Mouse (Mus musculus): ENCODE measurements at regions not wholly inside any gene's neighbourhood (a gene's known extent, or its start where the extent isn't known, plus 50 kb on each side); places are given as distances from the start of the nearest gene placed in this dataset.

DNA sequence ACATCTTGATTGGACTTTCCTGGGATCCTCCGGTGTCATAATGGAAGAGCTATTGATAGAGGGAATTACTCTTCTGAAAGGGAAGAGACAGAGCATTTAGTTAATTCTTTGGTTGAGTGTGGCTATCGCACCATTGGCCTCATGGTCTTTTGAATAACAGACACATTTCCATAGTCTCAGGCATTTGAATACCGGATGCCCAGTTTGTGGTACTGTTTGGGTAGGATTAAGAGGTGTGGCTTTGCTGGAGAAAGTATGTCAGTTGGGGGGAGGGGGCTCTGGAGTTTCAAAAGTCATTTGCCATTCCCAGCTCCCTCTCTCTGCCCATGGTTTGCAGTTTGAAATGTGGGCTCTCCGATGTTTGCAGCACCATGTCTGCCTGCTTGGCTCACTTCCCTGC, 139.4 kb upstream of the Smim15 start:
- no peak for DNase-seq (ENCODE audit: low spot score in 2 of 2)

DNA sequence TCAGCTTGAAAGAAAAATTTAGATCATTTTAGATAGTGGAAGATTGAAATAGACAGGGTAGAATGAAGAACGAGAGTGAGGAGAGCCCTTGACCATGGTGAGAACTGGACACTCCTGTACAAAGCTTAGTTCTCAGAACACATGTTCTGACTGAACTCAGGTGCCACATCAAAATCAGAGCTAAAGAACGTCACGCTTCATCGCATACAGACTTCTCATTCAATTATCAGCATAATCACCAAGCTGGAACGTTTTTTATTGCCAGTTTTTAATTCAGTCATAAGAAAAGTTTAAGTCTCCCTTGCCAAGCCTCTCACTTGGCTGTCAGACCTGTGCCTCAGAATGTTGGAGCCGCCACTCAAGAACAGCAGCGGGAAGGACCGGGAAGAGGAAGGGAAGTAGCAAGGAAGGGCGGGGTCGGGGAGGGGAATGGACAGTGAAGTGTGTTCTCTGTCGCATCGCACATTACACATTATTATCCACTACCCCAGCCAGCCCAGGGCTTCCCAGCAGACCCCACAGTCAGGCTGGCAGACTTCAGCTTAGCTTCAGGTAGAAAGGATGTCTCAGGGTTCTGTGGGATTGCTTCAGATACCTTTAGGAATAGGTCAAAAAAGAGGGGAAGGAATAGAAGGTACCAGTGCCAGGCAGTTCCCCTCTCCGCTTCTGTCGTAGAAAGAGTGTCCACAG, 140.1 kb upstream of the Smim15 start:
- DNase-seq (ENCODE audit: low spot score in 2 of 2): no peak

DNA sequence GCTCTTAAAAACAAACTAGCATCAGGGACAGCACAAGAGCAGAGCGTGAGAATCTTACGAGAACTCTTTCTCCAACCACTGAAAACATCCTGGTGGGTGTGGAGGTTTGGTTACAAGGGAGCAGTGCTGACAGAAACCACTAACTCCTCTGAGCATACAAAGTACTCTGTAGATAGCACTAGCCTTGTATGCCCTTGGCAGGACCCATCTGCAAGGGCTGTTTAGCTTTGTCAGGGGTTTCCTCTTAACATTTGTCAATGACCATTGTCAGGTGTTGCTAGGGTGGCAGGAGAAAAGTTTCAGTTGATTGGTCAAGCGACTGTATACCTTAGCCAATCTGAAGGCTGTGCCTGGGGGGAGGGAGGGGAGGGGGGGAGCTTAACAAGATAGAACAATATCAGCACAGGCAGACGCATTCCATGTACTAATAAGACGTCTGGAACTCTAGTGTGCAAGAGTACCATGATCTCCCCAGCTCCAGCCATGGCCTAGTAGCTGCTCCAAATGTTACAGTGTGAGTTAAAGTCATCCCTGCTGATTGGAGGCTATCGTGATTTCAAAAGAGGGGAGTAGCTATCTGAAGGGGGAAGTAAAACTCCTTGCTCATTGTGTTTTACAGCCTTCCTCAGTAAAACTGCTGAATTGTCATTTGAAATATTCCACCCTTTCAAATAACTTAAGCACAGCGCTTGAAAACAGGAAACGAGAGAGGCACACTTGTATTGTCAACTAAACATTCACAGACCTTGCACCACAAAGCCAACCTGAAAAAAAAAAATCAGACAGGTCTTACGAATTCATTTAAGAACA, 140.9 kb upstream of the Smim15 start:
- no peak for DNase-seq (ENCODE audit: low spot score in 2 of 2)

DNA sequence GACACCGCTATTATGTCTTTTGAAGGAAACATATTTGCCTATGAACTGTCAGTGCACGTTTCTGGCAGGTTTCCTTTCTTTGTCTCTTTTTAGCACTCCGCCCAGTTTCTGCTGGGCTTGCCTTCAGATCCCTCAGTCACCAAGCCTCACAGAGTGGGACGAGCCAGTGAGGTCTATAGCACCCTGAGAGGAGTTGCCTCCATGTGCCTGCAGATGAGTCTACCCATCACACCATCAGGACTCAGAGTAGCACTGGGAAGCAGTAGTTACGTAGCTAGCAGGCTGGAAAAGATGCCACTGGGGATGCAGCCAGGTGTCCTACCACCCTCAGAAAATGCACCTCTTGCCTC, 141.5 kb upstream of the Smim15 start:
- no peak for DNase-seq (ENCODE audit: low spot score in 2 of 2)

DNA sequence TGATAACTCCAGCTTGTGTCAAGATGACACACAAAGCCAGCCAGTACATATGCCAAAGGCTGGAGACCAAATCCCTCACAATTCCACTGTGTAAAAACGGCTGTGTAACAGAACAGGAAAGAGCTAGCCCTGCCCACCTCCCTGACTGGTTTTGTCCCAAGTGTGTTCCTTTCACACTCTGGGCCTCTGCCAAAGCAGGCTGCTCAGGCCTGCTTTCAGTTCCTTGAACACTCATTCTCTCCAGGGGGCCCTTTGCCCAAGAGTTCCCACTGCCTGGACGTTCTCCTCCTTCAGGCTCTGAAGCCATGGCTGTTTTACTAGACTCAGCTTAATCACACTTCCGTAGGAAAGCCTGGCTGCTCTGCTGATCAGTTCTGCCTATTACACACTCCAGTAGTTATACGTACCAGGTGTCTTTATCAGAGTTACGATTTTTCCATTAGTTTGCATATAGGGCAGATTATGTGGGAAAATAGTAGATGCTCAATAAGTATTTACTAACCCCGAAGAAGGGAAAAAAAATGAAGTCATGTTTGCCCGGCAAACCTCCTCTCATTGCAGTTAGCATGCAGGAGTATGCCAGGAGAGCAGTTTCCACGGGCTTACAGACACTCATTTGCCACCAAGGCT, 144.5 kb upstream of the Smim15 start:
- DNase-seq (ENCODE audit: low spot score in 2 of 2): no peak

DNA sequence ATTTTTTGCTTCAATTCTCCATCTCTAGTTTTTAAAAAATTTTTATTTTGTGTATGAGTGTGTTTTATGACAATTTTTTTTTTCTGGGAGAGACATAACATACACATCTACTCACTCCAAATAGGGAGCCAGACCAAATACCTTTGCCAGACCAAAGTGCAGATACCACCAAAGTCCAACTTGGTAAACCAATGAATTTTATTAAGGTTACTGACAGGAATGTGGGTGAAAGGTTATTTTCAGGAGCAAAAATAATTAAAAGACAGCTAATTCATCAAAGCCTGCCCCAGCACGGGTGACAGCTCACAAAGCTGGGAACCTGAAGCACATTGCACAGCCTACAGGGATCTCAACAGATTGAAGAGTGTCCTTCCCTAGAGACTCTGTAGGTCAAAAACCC, 146.6 kb upstream of the Smim15 start:
- DNase-seq (ENCODE audit: low spot score in 2 of 2): no peak

DNA sequence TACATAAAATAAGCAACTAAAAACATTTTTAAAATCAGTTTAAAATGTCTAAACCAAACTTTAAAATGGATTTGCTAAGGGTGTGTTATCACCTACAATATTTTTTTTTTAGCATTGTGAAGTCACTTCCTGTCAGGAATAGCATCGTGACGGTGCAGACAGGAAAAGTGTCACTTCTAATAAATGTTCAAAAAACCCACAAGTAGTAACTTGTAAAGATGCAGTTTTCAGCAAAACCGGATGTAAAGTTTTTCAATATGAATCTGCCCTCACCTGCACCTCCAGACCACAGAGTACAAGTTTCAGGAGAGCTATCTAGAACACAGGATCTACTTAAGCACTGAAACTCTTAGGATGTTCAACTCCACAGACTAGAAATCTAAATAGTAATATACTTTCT, 147.1 kb upstream of the Smim15 start:
- DNase-seq (ENCODE audit: low spot score in 2 of 2): no peak

DNA sequence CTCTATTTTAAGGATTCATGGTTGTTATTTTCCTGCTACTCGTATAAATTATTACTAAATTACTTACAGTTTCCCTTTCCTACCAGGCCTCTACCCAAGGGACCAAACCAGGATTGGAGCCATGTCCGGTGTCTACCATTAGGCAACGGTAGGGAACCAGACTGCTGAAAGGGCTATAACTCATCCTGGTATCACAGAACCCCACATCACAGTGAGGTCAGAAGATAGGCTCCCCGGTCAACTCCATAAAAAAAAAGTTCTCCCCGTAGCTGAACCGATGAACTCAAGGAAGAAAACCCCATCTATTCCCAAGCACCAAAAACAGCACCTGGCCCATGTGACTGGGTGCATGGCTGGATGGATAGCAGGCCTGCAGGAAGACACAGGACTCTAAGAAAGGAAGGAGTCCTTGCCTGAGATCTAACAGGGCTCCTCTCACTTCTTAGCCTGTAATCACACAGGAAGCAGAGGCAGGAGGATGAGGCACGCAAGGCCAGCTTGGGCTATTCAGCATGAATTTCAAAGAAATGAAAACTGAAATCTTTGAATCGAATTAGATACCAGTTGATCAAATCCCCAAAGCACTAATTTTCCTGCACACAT, 150.6 kb upstream of the Smim15 start:
- no peak for DNase-seq (ENCODE audit: low spot score in 2 of 2)

DNA sequence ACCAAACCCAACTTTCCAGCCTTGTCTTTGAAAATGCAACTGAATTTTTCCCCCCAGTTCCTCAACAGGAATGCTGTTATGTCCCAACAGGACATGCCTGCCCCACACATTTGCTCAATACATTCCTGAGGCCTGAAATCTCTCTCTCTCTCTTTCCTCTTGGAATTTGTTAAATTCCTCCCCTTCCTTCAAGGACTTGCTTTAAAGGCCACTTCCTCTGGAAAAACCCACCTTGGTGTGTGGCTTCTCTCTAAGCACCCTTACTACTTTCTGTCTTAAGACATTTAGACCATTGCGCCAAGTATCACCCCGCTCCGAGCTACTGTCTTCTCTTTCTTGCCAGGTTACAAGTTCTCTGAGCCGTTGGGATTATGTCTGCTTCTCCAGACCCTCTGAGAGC, 151.2 kb upstream of the Smim15 start:
- DNase-seq (ENCODE audit: low spot score in 2 of 2): no peak

DNA sequence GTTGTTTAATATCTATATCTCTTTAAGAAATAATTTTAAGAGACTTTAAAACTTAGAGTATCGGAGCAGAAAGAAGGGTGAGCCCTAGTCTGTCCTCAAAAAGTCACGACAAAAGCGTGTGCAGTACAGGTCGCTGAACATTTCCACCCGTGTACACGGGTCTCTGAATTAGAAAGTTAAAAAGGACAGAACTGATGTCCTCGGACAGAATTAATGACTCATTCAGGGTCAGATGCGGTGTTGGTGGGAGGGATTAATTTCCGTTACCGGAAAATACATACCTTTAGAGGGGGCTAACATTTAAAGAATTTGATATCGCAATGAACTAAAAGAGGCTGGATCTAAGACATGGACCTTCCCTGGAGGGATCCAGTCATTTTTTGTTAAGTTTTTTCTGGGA, 152.3 kb upstream of the Smim15 start:
- DNase-seq (ENCODE audit: low spot score in 2 of 2): no peak

DNA sequence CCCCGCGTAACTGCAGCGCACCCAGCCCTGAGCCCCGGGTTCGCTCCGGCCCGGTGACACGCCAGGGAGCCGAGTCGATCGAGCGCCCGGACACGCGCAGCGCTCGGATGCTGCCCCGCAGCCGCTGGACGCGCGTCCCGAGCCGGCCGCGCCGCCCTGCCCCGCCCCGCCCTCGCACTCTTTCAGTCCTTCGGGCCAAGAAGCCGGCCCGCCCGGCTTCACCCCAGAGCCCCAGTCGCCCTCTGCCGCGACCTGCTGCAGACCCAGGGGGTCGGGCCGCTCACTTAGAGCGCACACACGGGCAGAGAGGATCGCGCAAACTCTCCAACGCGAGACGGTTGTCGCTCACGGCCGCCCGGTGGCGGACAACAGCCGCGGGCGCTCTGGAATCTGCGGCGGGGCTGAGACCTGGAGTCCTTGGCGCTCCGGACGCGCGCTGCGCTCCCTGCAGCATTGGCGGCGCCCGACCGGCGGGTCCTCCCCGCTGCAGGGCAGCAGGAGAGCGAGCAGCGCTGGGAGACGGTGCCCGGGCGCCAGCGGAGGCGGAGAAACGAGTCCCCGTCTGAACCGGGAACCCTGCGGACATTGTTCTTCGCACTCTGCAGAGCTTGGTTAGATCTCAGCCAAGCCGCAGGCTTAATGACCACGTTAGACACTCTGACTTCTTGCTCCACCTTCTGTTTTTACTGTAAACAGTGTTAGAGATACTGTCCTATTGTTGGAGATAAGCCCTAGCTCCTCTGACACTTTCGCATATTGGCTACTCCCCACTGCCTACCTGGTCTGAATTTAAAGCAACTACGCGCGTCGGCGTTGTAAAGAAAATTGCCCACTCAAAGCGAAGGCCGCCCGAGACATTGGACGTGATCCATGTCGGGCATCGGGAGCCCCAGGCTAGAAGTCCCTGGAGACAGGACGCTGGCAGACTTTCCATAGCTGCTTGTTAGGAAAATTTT, 153.1 kb upstream of the Smim15 start:
- DNase-seq (ENCODE audit: low spot score in 2 of 2): peak; percentile 36 to 58

DNA sequence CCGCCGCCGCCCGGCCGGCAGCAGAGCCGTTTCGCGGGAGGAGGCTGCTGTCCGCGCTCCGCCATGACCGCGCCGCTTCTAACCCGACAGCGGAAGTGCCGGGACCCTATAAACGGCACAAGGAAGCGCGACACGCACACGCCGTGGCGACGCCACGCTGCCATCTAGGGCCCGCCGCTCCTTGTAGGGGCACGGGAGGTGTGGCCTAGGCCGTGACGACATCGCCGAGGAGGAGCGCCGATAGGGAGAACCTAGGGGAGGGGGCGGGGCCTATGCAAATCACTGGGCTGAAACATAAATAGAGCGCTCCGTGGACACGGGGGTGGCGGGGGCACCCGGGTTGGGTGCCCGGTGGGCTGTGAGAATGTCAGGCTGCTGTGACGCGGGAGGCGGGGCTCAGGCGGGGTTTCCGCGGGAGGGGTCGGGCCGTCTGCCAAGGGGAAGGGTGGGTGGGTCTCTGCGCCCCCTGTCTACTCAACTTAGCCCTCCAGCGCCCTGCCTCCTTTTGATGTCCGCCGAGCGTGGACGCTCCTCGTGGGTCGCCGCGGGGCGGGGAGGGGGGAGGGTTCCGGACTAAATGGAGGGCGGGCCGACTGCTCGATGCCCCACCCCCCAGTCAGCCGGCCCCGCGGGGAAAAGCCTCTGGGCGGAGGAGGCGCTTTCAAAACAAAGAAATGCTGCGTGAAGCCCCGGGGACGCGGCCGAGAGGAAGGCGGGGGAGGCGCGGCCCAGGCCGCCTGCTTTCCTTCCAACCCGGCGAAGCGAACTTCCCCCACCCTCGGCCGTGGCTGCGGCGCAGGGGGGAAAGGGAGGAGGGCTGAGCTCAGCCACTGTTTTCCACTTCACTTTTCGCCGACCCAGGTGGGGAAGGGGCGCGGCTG, 154.0 kb upstream of the Smim15 start:
- DNase-seq (ENCODE audit: low spot score in 2 of 2): peak; percentile 98 to 99

DNA sequence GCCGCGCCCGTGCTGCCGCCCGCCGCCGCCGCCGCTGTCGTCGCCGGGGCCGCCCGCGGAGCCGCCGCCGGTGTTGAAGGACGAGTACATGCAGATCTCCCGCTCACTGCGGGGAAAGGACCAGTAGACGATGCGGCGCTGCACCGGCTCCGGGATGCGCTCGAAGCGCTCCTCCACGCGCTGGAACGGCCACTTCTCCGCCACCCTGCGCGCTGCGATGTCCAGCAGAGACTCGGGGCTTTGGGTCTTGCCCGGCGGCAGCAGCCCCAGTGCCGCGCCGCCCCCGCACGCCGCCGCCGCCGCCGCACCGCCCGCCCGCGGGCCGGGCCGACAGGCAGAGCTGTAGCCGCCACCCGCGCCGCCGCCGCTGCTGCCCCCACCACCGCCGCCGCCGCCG, 154.7 kb upstream of the Smim15 start:
- no peak for DNase-seq (ENCODE audit: low spot score in 2 of 2)

DNA sequence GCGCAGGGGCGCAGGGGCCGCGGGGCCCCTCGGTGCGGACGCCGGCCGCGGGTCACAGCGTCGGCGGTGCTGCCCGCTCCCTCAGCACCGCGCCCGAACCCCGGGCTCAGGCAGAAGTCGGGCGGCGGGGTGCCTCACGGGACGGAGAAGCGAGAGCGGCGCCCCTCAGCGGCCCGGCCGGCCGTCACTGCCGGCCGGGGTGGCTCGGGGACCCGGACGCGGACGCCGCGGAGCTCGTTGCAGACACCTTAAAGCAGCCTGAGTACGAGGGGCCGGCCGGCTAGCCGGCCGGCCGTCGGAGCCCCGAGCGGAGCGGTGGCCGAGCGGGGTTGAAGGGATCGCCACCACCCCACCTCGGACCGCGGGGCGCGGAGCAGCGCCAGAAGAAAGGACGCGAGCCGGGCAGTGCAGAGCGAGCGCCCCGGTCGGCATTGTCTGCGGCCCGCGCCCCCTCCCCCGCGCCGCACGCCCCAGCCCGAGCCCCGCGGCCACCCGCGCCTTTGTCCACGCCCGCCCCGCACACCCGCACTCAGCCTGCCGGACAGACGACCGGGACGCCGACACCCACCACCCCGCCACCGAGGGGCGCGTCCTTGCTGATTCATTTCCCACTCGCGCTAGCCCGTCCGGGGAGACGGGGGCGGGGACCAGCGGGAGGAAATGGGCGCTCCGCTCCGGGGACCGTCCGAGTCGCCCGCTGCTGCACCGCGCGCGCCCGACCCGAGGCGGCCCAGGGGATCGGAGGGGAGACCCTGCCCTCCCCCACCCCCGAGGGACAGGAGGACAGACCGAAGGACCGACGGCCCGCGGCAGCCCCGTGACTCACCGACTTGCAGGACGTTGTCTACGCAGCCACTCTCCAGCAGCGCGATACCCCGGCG, 155.4 kb upstream of the Smim15 start:
- DNase-seq (ENCODE audit: low spot score in 2 of 2): peak; percentile 30 to 40

DNA sequence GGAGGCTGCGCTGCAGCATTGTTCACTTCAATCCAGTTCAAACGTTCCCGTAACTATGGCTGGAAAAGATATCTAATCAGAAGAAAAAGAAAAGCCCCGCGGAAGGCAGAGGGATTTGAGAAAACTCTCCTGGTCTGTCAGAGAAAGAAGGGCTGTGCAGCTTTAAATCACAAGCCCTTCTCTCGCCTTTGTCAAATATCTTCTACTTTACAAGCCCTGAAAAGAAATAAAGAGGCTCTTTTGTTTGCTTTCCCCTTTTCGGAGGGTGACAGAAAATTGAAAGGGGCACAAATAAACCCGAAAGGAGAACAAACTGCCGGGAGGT, 156.1 kb upstream of the Smim15 start:
- no peak for DNase-seq (ENCODE audit: low spot score in 2 of 2)

DNA sequence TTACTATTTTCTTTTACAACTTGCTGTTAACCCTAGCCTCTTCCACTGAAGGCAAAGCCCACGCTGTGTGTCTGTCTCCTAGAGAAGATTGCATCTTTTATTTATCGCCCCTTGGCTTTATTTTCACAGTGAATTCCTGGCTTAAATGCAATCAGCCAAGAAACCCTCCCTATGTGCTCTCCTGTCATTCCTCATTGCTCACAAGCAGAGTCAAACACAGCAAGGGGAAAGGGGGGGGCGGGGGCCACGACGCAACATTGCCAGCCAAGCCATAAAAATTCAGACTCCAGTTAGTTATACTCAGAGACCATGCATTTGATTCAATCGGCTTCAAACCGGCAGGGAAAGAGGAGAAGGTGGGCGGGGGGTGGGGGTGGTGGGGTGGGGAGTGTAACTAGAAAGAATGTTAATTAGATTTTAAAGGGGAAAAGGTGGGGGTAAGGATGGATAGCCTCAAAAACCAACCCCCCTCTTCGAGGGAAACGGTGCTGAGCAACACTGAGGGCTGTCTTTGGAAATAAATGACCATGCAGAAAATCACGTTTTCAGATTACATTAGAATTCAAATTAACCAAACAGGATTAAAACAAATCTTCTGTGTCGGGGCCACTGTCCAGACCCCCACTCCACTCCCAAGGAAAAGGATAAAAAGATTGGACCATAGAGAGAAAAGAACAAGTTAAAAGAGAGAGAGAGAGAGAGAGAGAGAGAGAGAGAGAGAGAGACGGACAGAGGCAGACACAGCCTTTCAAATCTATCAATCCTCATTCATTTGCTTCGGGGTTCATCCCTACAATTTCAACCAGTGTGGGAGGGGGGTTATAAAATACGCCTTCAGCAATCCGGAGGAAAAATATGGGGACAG, 156.6 kb upstream of the Smim15 start:
- no peak for DNase-seq (ENCODE audit: low spot score in 2 of 2)

DNA sequence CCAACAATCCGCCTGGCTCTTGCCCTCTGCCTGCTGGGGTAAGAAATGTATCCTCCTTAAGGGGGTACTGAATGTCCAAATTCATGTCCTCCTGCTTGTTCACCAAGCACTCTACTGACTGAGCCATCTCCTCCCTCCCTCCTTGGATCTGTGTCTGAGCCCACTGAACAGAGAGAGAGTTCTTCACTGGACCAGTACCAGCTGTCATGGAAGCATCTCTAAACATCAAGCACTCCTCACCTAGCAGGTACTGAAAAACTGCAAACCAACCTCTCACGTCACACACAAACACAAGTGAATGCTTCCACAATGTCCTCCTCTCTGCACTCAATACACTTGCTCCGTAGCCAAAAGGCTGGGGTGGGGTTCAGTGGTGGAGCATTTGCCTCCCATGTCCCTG, 159.4 kb upstream of the Smim15 start:
- DNase-seq (ENCODE audit: low spot score in 2 of 2): no peak

DNA sequence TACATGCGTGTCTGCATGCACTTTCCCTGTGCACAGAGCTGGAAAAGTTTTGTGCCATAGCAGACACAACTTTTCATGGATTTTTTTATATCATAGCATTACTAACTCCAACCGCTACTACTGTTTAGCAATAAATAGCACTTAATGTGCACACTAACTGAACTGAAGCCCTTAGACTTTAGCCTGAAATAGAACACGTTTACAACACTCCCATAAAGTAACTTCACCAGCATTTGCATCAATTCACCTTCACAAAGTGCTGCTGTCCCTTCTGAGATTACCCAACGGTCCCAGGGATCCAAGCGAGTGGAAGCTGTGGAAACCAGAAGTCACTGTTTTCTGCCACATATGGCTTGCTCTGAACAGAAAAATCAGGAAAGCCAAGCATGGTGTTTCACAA, 161.9 kb upstream of the Smim15 start:
- DNase-seq (ENCODE audit: low spot score in 2 of 2): no peak
